Mouse (Mus musculus) testis, adult 2 months (tissue): ENCODE results near the gene Gpr137c.

Experiments used
- CTCF ChIP-seq: fragments of 200-500 bp; IDR thresholded peaks from 2 replicates; pipeline ENCODE4 v1.5.1; 2012; ENCODE audit warnings: low read depth, mild to moderate bottlenecking, inconsistent platforms, low read length, moderate library complexity; ENCODE audit not compliant: control insufficient read depth, insufficient read depth, insufficient replicate concordance
- POLR2A ChIP-seq: fragments of 200-500 bp; IDR thresholded peaks from 2 replicates; pipeline ENCODE4 v1.6.1; 2012; ENCODE audit warnings: low read depth, mild to moderate bottlenecking, inconsistent platforms, low read length, moderate library complexity; ENCODE audit not compliant: control insufficient read depth

DNA sequence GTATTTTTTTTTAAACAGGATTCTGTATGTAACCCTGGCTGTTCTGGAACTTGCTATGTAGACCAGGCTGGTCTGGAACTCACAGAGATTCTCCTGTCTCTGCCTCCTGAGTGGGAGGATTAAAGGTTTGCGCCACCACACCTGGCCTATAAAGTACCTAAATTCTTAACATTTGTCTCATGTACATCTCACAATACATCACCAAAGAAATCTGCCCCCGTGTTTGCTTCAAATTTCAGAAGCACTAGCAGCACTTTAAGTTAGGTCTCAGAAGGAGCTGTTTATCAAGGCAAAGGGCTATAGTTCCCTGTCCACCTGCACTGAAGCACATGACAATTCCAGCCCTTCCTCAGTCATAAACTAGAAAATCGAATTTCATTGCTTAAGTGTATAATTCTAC lies 62.5 kb downstream of the Gpr137c start:
- TF ChIP-seq CTCF (no peak), POLR2A (no peak)
